Mouse (Mus musculus) neural tube, embryonic 10.5 days (tissue): Measurements from ENCODE around the gene Plcb3.

Experiments used
- DNase-seq: peaks from one replicate; pipeline ENCODE4 v3.0.0-alpha.2; 2017; ENCODE audit warnings: low spot score; ENCODE audit errors: extremely low spot score

Plcb3 gene

GRCm38 (mm10) chr19:6970460-6971085, 5.7 kb downstream of the Plcb3 start:
- no peak for DNase-seq

DNA sequence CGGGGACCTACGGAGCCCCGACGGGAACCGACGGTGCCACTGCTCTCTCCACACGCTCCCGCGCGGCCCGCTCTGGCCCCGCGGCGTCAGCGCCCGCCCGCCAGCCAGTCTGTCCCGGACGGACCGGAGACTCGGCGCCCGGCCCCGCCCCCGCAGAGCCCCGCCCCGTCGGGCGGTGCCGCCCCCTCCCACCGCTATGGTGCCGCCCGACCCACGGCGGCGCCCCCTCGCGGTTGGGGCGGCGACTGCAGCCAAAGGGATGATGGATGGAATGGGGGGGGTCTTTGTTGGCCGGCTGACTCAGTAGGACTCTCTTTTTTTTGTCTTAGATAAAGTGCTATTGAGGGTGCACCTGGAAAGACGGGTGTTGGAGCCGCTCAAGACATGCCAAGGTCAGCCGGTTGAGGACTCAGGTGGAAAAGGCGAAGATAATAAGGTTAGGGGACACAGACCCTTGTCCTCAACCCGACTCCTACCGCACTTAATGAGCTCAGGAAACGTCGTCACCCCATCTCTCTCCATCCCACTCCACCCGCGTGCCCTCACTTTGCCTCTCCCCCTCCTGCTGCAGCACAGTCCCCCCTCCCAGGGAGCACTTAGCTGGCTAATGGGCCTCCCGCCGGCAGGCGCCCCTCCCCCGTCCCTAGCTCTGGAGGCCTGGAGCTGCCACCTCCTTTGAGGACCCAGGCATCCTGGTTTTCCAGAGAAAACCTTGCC, 6.4 kb downstream of the Plcb3 start:
- DNase-seq: peak; percentile 80

GRCm38 (mm10) chr19:6969291-6969664, 7.0 kb downstream of the Plcb3 start:
- DNase-seq: no peak

- DNase-seq: no peak
Measured at GRCm38 (mm10) chr19:6968491-6969271, 7.6 kb downstream of the Plcb3 start.

GRCm38 (mm10) chr19:6956461-6956860, 19.8 kb downstream of the Plcb3 start:
- no peak for DNase-seq

GRCm38 (mm10) chr19:6955424-6955823, 20.8 kb downstream of the Plcb3 start:
- DNase-seq: no peak

- DNase-seq: no peak
Measured at GRCm38 (mm10) chr19:6954046-6954445, 22.2 kb downstream of the Plcb3 start.

DNA sequence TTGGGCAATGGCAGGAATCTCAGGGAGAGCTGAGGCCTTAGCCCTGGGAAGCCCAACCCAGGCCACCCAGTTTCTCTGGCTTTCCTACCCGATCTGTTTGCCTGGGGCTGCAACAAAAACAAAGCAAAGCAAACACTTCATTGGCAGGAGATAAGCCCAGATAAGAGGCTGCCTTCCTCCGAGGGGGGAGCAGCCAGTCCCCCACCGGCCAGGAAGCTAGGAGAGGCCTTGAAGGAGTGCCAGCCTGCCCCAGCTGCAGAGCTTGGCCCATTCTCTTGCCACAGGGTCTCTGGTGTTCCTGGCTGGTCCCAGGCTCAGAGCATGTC, 23.6 kb downstream of the Plcb3 start:
- DNase-seq: no peak

DNA sequence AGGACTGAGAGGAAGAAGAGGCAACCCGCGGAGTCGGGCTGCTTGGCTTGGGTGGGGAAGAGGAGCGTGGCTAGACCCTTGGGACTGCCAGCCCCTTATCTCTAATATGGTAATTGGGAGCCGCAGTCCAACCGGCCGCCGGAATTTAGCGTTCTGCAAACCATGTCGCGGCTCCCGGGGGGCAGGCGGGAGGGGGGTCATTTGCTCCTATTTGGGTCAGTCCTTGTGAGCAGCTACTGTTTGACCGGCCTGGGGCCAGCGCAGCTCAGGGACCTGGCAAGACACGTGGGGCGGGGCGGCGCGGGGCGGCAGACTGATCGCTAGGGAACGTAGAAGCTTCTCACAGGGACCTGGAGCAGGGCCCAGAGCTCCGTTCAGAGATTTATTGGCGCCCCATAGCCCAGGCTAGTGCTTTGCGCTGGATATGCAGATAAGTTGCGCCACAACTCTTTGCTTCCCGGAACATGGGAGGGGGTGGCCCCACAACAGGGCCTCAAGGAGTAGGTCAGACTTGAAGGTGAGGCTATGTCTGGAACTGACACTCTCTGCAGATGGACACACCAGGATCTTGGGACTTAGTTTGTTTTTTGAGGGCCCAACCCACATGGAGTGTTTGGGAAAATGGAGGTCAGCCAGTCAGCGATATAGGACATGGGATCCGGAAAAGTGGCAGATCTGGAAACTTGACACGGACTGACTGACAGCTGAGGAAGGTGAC, 24.1 kb downstream of the Plcb3 start:
- peak; percentile 72 for DNase-seq

DNA sequence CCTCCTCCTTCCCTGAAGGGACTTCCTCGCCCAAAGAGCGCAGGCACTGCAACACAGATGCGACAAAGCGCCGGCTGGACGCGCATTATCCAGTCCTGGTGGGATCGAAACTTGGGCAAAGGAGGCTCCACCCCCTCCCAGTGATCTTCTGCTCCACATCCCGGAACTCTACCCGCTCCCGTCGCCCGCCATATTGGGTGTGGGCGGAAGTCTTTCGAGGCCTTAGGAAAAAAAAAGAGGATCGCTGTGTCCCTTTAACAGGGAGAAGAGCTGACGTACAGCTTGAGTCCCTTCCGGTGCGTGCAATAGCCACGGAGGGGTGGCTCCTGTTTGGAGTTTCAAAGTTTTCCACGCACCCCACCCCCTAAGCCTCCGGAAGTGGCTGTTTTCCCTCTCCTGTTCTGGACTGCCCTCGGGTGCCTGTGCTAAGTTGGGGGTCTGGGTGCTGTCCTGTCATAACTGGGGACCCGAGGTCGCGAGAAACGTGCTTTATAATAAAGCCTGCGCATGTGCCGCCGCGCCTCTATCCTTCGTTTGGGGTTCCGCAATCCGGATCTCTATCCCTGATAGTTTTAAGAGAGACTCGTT, 24.8 kb downstream of the Plcb3 start:
- peak; percentile 91 for DNase-seq

GRCm38 (mm10) chr19:6950613-6951153, 25.6 kb downstream of the Plcb3 start:
- DNase-seq: peak; percentile 75

- no peak for DNase-seq
Measured at GRCm38 (mm10) chr19:6949951-6950350, 26.3 kb downstream of the Plcb3 start.

- no peak for DNase-seq
Measured at GRCm38 (mm10) chr19:6949532-6949931, 26.7 kb downstream of the Plcb3 start.

- no peak for DNase-seq
Measured at GRCm38 (mm10) chr19:6948186-6948585, 28.1 kb downstream of the Plcb3 start.

GRCm38 (mm10) chr19:6947742-6948141, 28.5 kb downstream of the Plcb3 start:
- no peak for DNase-seq

GRCm38 (mm10) chr19:6943709-6944108, 32.6 kb downstream of the Plcb3 start:
- DNase-seq: no peak

GRCm38 (mm10) chr19:6942764-6943163, 33.5 kb downstream of the Plcb3 start:
- no peak for DNase-seq

DNA sequence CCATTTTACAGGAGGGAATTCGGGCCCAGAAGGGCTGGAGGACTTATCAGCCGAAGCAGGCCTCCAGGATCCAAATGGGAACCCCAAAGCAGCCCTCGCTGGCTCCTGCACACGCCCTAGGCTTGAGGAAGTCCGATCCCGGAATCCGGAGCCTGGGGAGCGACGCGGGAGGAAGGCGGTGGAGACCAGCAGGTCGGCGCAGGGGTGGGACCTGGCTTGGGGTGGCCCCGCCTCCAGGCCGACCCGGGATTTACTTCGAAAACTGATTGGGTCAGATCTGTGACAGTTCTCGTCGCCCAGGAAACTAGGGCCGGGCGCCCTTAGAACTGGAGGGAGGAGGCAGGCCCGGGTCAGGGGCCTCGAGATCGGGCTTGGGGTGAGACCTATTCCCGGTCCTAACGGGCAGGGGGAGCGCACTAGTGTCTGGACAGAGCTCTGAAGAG, 34.0 kb downstream of the Plcb3 start, which contains the start of gene Gpr137:
Gpr137 (minus strand) TSS at position 232 of the 443 bp plus-strand sequence.
- DNase-seq: peak; percentile 90

GRCm38 (mm10) chr19:6941372-6942248, 34.7 kb downstream of the Plcb3 start, which contains the start of gene Bad:
Bad (plus strand) TSS chr19:6941861.
- peak; percentile 97 for DNase-seq
